Mouse (Mus musculus): Measurements from ENCODE around the gene Asb14. TPM values are rescaled to one million over a fixed set of nuclear protein-coding genes. Genes with fewer than 3 reads are reported as not detected.

Asb14 gene
- polyA plus RNA-seq (2014; fragmentation: Nextera tagmentation; extraction: Ambion mirVana) = 0.54 and 0.55 TPM in 2 replicates

DNA sequence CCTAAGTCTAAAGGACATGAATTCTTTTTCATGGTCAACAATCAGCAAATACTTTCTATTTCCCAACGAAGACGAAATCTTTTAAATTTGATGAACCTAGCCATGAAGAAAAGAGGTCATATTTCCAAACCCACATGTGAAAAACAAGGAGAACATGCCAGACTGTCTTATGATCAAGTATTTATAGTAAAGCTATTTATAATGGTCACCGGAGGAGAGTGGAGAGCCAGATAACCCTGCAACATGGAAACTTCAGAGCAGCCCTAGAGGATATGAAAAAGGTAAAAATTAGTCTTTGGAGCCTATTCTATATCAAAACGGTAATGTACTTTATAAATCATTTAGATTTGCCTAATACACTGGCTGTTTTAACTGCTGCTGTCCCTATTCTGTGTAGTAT is at the start of gene Asb14:
TSS of gene Asb14 (plus strand) at position 166 of the 400 bp plus-strand sequence.
- Histone ChIP-seq H3K27me3 (replicated peaks; ENCODE audit: control insufficient read depth, insufficient read depth, low read length) (no peaks in the 10 kb centered on the region), H3K4me3 (ENCODE audit: low read depth, low read length) (no peak within 1 kb of the TSS), H3K27ac (replicated peaks; ENCODE audit: low read depth, low read length) (no peak within 1 kb of the TSS), H3K9me3 (ENCODE audit: control insufficient read depth, low read length) (no peaks in the 10 kb centered on the region), H3K36me3 (ENCODE audit: control insufficient read depth, insufficient read depth, low read length) (no peaks in the 10 kb centered on the region), H3K4me1 (ENCODE audit: control insufficient read depth, insufficient read depth, low read length) (no peaks in the 10 kb centered on the region), H3K4me2 (ENCODE audit: low read depth, low read length) (no peak within 1 kb of the TSS), H3K9ac (ENCODE audit: low read depth, low read length) (no peak within 1 kb of the TSS)
- 91% methylated on average over 4 of the region's 4 CpGs for WGBS
- DNase-seq (ENCODE audit: low spot score) (no peak), ATAC-seq (ENCODE audit: low read depth) (no peak)

DNA sequence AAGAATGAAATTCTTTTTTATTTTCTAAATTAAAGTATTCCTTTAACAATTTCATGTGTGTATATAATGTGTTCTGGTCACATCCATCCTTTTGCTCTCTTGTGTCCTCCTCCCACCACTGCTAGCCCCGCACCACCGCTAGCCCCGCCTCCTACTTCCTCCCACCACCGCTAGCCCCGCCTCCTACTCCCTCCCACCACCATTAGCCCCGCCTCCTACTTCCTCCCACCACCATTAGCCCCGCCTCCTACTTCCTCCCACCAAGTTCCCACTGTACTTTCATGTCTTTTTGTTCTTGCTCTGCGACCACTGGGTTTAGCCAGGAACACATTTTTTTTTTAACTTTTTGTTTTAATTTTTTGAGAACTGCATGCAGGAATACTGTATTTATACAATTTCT is 41.3 kb upstream of the Asb14 start:
- Histone ChIP-seq H3K4me3 (ENCODE audit: low read depth, low read length) (no peak overlapping the region), H3K27ac (replicated peaks; ENCODE audit: low read depth, low read length) (no peak overlapping the region), H3K9ac (ENCODE audit: low read depth, low read length) (no peak overlapping the region), H3K36me3 (ENCODE audit: control insufficient read depth, insufficient read depth, low read length) (no peaks in the 10 kb centered on the region), H3K27me3 (replicated peaks; ENCODE audit: control insufficient read depth, insufficient read depth, low read length) (no peaks in the 10 kb centered on the region), H3K4me1 (ENCODE audit: control insufficient read depth, insufficient read depth, low read length) (no peaks in the 10 kb centered on the region), H3K9me3 (ENCODE audit: control insufficient read depth, low read length) (0 out of 2 replicates have a peak, but pooled peaks cover 2% of the 10 kb centered on the region), H3K4me2 (ENCODE audit: low read depth, low read length) (no peak overlapping the region)
- WGBS = 77% methylated on average over 8 of the region's 8 CpGs
- ATAC-seq (ENCODE audit: low read depth) (no peak), DNase-seq (ENCODE audit: low spot score) (no peak)

DNA sequence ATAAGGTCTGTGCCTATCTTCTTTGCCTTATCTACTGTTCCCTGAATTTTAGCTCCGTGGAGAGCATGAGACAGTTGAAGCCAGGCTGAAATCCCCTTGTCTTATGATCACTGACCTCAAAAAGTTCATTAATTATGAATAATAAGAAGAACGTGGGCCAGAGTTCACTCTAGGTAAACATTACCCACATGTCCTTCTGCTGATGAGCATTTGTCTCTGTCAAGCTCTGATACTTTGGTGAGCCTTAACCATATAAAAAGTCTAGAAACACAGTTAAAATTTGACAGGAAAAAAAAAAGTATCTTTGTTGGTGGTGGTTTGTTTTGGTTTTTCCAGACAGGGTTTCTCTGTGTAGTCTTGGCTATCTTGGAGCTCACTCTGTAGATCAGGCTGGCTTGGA is 40.3 kb upstream of the Asb14 start:
- Histone ChIP-seq H3K27ac (replicated peaks; ENCODE audit: low read depth, low read length) (no peak overlapping the region), H3K4me1 (ENCODE audit: control insufficient read depth, insufficient read depth, low read length) (no peaks in the 10 kb centered on the region), H3K4me2 (ENCODE audit: low read depth, low read length) (no peak overlapping the region), H3K9me3 (ENCODE audit: control insufficient read depth, low read length) (0 out of 2 replicates have a peak, but pooled peaks cover 2% of the 10 kb centered on the region), H3K36me3 (ENCODE audit: control insufficient read depth, insufficient read depth, low read length) (no peaks in the 10 kb centered on the region), H3K4me3 (ENCODE audit: low read depth, low read length) (no peak overlapping the region), H3K27me3 (replicated peaks; ENCODE audit: control insufficient read depth, insufficient read depth, low read length) (no peaks in the 10 kb centered on the region), H3K9ac (ENCODE audit: low read depth, low read length) (no peak overlapping the region)
- WGBS = 65% methylated on average over 2 of the region's 2 CpGs
- no peak for ATAC-seq (ENCODE audit: low read depth)
- no peak for DNase-seq (ENCODE audit: low spot score)

DNA sequence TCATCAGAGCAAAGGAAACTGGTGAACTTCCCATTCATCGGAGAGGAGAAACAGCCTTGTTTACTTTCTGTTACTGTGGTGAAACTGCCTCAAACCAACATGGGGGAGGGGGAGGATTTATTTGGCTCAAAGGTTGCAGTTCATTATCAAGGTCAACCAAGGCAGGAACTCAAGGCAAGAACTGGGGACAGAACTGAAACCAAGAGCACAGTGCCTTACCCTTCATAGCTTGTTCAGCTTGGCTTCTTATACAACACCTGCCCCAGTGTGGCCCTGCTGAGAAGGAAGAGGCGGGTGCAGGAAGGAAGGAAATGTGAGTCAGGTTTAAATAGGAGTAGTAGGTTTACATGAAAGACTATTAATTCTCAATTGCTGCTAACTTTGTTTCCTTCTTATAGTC is 36.0 kb upstream of the Asb14 start:
- 67% methylated on average over 2 of the region's 2 CpGs for WGBS
- DNase-seq (ENCODE audit: low spot score) (no peak), ATAC-seq (ENCODE audit: low read depth) (no peak)

DNA sequence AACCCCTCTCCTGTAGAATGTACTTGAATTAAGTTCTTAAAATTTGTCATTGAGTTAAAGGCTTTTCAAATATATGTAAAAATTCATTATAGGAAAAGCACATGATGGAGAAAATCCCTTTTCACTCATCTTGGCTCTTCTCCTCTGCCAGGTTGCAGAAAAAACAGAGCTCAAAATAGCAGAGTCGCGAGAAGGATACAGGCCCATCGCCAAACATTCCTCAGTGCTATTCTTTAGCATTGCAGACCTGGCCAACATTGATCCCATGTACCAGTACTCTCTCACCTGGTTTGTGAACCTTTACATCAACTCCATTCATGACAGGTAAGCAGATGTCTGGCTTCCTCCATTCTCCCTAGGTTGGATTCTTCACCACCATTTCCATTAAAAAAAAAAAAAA is 35.3 kb upstream of the Asb14 start:
- H3K9ac ChIP-seq (ENCODE audit: low read depth, low read length) = no peak overlapping the region
- no peak for ATAC-seq (ENCODE audit: low read depth)
- no peak overlapping the region for H3K27ac ChIP-seq (replicated peaks; ENCODE audit: low read depth, low read length)
- no peaks in the 10 kb centered on the region for H3K36me3 ChIP-seq (ENCODE audit: control insufficient read depth, insufficient read depth, low read length)
- no peaks in the 10 kb centered on the region for H3K4me1 ChIP-seq (ENCODE audit: control insufficient read depth, insufficient read depth, low read length)
- no peak overlapping the region for H3K4me2 ChIP-seq (ENCODE audit: low read depth, low read length)
- DNase-seq (ENCODE audit: low spot score) = no peak
- H3K4me3 ChIP-seq (ENCODE audit: low read depth, low read length) = no peak overlapping the region
- H3K9me3 ChIP-seq (ENCODE audit: control insufficient read depth, low read length) = no peaks in the 10 kb centered on the region
- no peaks in the 10 kb centered on the region for H3K27me3 ChIP-seq (replicated peaks; ENCODE audit: control insufficient read depth, insufficient read depth, low read length)
- WGBS = 92% methylated on average over 3 of the region's 3 CpGs

More for the DNA sequence above, 36.0 kb upstream of the Asb14 start:
- no peaks in the 10 kb centered on the region for H3K27me3 ChIP-seq (replicated peaks; ENCODE audit: control insufficient read depth, insufficient read depth, low read length)
- H3K27ac ChIP-seq (replicated peaks; ENCODE audit: low read depth, low read length) = no peak overlapping the region
- H3K36me3 ChIP-seq (ENCODE audit: control insufficient read depth, insufficient read depth, low read length) = no peaks in the 10 kb centered on the region
- H3K4me3 ChIP-seq (ENCODE audit: low read depth, low read length) = no peak overlapping the region
- no peaks in the 10 kb centered on the region for H3K4me1 ChIP-seq (ENCODE audit: control insufficient read depth, insufficient read depth, low read length)
- H3K9me3 ChIP-seq (ENCODE audit: control insufficient read depth, low read length) = no peaks in the 10 kb centered on the region
- no peak overlapping the region for H3K4me2 ChIP-seq (ENCODE audit: low read depth, low read length)
- H3K9ac ChIP-seq (ENCODE audit: low read depth, low read length) = no peak overlapping the region

DNA sequence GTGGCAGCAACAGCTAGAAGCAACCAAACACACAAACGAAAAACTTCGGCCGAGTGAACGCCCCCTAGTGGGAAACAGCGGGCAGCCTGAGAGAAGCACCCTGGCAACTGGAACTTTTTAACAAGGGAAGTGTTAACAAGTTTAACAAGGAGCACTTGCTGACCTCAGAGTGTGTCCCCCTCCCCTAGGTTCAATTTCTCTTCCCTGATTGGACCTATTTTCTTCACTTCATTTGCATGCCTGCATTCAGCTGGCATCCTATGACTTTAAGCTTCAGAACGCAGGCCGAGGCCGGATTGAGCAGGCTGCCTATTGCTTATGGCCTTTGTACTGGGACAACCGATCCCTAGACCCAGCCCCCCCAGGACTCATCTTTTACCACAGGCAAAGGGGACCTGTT is 27.0 kb upstream of the Asb14 start:
- no peaks in the 10 kb centered on the region for H3K4me1 ChIP-seq (ENCODE audit: control insufficient read depth, insufficient read depth, low read length)
- H3K36me3 ChIP-seq (ENCODE audit: control insufficient read depth, insufficient read depth, low read length) = no peaks in the 10 kb centered on the region
- no peaks in the 10 kb centered on the region for H3K9me3 ChIP-seq (ENCODE audit: control insufficient read depth, low read length)
- no peak overlapping the region for H3K4me3 ChIP-seq (ENCODE audit: low read depth, low read length)
- ATAC-seq (ENCODE audit: low read depth) (no peak), DNase-seq (ENCODE audit: low spot score) (no peak)
- WGBS = 64% methylated on average over 9 of the region's 9 CpGs
- no peak overlapping the region for H3K9ac ChIP-seq (ENCODE audit: low read depth, low read length)
- H3K4me2 ChIP-seq (ENCODE audit: low read depth, low read length) = no peak overlapping the region
- H3K27ac ChIP-seq (replicated peaks; ENCODE audit: low read depth, low read length) = no peak overlapping the region
- H3K27me3 ChIP-seq (replicated peaks; ENCODE audit: control insufficient read depth, insufficient read depth, low read length) = no peaks in the 10 kb centered on the region

DNA sequence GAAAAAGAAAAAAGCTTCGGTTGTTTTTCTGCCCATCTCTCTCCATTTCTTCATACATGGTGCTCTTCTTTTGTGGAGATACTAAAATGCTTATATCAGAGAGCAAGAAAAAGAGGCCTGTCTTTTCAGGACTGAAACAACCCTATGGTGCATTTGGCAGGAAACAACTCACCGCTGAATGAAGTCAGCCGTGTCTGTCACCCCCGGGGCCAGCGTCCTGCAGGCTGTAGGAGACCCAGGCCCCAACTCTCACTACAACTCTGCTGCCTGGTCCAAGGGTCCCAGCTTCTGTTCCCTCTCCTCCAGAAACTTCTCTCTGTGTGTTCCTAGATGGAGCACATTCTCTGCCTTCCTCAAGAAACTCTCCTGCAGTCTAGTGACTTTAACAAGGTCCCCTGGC is 26.1 kb upstream of the Asb14 start:
- Histone ChIP-seq H3K4me1 (ENCODE audit: control insufficient read depth, insufficient read depth, low read length) (no peaks in the 10 kb centered on the region), H3K27ac (replicated peaks; ENCODE audit: low read depth, low read length) (no peak overlapping the region), H3K27me3 (replicated peaks; ENCODE audit: control insufficient read depth, insufficient read depth, low read length) (no peaks in the 10 kb centered on the region), H3K9ac (ENCODE audit: low read depth, low read length) (no peak overlapping the region), H3K9me3 (ENCODE audit: control insufficient read depth, low read length) (no peaks in the 10 kb centered on the region), H3K4me3 (ENCODE audit: low read depth, low read length) (no peak overlapping the region), H3K36me3 (ENCODE audit: control insufficient read depth, insufficient read depth, low read length) (no peaks in the 10 kb centered on the region), H3K4me2 (ENCODE audit: low read depth, low read length) (no peak overlapping the region)
- WGBS = 81% methylated on average over 5 of the region's 5 CpGs
- ATAC-seq (ENCODE audit: low read depth) (no peak), DNase-seq (ENCODE audit: low spot score) (no peak)

DNA sequence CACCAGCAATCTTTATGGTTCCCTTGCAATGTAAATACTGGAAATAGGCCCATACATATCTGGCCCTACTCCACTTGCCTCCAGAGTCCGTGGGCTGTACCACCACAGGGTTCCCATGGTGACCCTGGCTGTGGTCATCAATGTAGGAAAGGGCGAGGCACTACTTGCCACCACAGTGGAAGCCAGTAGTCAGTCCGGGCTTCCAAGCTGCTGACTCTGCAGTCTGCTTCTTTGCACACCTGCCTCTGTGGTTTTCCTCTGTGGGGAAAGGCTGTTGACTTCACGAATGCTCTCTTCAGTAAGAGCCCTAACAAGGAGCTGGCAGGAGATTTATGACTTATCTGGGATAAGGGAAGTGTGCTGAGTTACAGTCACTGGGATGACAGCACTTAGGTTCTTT is 15.6 kb upstream of the Asb14 start:
- H3K4me2 ChIP-seq (ENCODE audit: low read depth, low read length) = no peak overlapping the region
- WGBS = 79% methylated on average over 4 of the region's 4 CpGs
- no peak for ATAC-seq (ENCODE audit: low read depth)
- H3K4me3 ChIP-seq (ENCODE audit: low read depth, low read length) = no peak overlapping the region
- H3K9me3 ChIP-seq (ENCODE audit: control insufficient read depth, low read length) = no peaks in the 10 kb centered on the region
- no peak overlapping the region for H3K9ac ChIP-seq (ENCODE audit: low read depth, low read length)
- H3K27me3 ChIP-seq (replicated peaks; ENCODE audit: control insufficient read depth, insufficient read depth, low read length) = no peaks in the 10 kb centered on the region
- no peaks in the 10 kb centered on the region for H3K4me1 ChIP-seq (ENCODE audit: control insufficient read depth, insufficient read depth, low read length)
- H3K36me3 ChIP-seq (ENCODE audit: control insufficient read depth, insufficient read depth, low read length) = no peaks in the 10 kb centered on the region
- H3K27ac ChIP-seq (replicated peaks; ENCODE audit: low read depth, low read length) = no peak overlapping the region
- no peak for DNase-seq (ENCODE audit: low spot score)

DNA sequence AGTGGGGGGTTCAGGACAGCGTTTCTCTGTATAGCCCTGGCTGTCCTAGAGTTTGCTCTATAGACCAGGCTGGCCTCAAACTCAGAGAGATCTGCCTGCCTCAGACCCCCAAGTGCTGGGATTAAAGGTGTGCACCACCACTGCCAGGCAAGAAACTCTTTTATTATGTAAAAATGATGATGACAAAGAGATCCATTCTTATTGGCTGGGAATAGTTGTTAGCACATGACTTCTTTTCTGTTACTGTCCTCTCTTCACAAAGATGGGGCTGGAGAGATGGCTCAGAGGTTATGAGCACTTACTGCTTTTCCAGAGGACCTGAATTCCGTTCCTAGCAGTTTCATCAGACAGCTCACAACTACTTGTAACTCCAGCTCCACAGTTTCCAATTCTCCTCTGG is 14.4 kb upstream of the Asb14 start:
- DNase-seq (ENCODE audit: low spot score) (no peak), ATAC-seq (ENCODE audit: low read depth) (no peak)
- Histone ChIP-seq H3K9me3 (ENCODE audit: control insufficient read depth, low read length) (no peaks in the 10 kb centered on the region), H3K4me3 (ENCODE audit: low read depth, low read length) (no peak overlapping the region), H3K4me1 (ENCODE audit: control insufficient read depth, insufficient read depth, low read length) (no peaks in the 10 kb centered on the region), H3K9ac (ENCODE audit: low read depth, low read length) (no peak overlapping the region), H3K27me3 (replicated peaks; ENCODE audit: control insufficient read depth, insufficient read depth, low read length) (no peaks in the 10 kb centered on the region), H3K27ac (replicated peaks; ENCODE audit: low read depth, low read length) (no peak overlapping the region), H3K36me3 (ENCODE audit: control insufficient read depth, insufficient read depth, low read length) (no peaks in the 10 kb centered on the region), H3K4me2 (ENCODE audit: low read depth, low read length) (no peak overlapping the region)
- WGBS = 72% methylated on average over 2 of the region's 2 CpGs

Measured in embryonic facial prominence, embryonic 14.5 days (tissue).